In genomic region chr3:132851417-132851816, GRCm38 (mm10) we compare ENCODE assay signal across 27 mouse cellular contexts.
DNase-seq lines count a peak whose midpoint lies in the region; ATAC-seq and TF ChIP-seq lines count a peak whose summit lies in the region.
"Had no signal": no experiment of that assay in that cellular context is flagged by ENCODE, and none has a peak within 500 bp of the region (broad histone marks: within the 10 kb centered on the region; RNA-seq: fewer than 3 reads in every experiment).

No protein-coding gene starts in this region.

- H3K36me3 ChIP-seq in forebrain, embryonic 15.5 days, result no peaks in the 10 kb centered on the region
- H3K36me3 ChIP-seq in forebrain, embryonic 11.5 days (ENCODE audit: control insufficient read depth, insufficient read depth, low read length), result no peaks in the 10 kb centered on the region
- no peaks in the 10 kb centered on the region for H3K36me3 ChIP-seq in hindbrain, embryonic 13.5 days
- H3K36me3 ChIP-seq in hindbrain, embryonic 10.5 days, result no peaks in the 10 kb centered on the region
- no peaks in the 10 kb centered on the region for H3K36me3 ChIP-seq in midbrain, embryonic 15.5 days (replicated peaks)
- H3K36me3 ChIP-seq: heart, embryonic 12.5 days; liver, embryonic 15.5 days; lung, embryonic 15.5 days; midbrain, embryonic 12.5 days; neural tube, embryonic 13.5 days; stomach, embryonic 15.5 days had no signal

- no peak overlapping the region for H3K4me3 ChIP-seq in forebrain, embryonic 15.5 days
- no peak overlapping the region for H3K4me3 ChIP-seq in forebrain, embryonic 11.5 days (ENCODE audit: low read depth, low read length)
- no peak overlapping the region for H3K4me3 ChIP-seq in hindbrain, embryonic 13.5 days
- no peak overlapping the region for H3K4me3 ChIP-seq in hindbrain, embryonic 10.5 days
- H3K4me3 ChIP-seq in midbrain, embryonic 15.5 days, result no peak overlapping the region
- H3K4me3 ChIP-seq: erythroblast, embryonic 14.5 days; heart, embryonic 12.5 days; liver, embryonic 15.5 days; lung, embryonic 15.5 days; midbrain, embryonic 12.5 days; myocyte; neural tube, embryonic 13.5 days; stomach, embryonic 15.5 days had no signal

- no peak overlapping the region for H3K27ac ChIP-seq in forebrain, embryonic 15.5 days (replicated peaks)
- H3K27ac ChIP-seq in forebrain, embryonic 11.5 days (ENCODE audit: low read depth, low read length), result no peak overlapping the region
- no peak overlapping the region for H3K27ac ChIP-seq in hindbrain, embryonic 13.5 days
- H3K27ac ChIP-seq in hindbrain, embryonic 10.5 days, result no peak overlapping the region
- H3K27ac ChIP-seq in midbrain, embryonic 15.5 days, result no peak overlapping the region
- H3K27ac ChIP-seq: kidney, postnatal 0 days; liver, embryonic 15.5 days; midbrain, embryonic 12.5 days; neural tube, embryonic 13.5 days; stomach, embryonic 15.5 days had no signal

- H3K9me3 ChIP-seq in forebrain, embryonic 15.5 days, result no peaks in the 10 kb centered on the region
- H3K9me3 ChIP-seq in forebrain, embryonic 11.5 days (ENCODE audit: control insufficient read depth, low read length), result no peaks in the 10 kb centered on the region
- H3K9me3 ChIP-seq in hindbrain, embryonic 13.5 days, result no peaks in the 10 kb centered on the region
- no peaks in the 10 kb centered on the region for H3K9me3 ChIP-seq in hindbrain, embryonic 10.5 days
- no peaks in the 10 kb centered on the region for H3K9me3 ChIP-seq in midbrain, embryonic 15.5 days
- H3K9me3 ChIP-seq: heart, embryonic 12.5 days; liver, embryonic 15.5 days; lung, embryonic 15.5 days; midbrain, embryonic 12.5 days; neural tube, embryonic 13.5 days; stomach, embryonic 15.5 days had no signal

- H3K27me3 ChIP-seq in forebrain, embryonic 15.5 days, result no peaks in the 10 kb centered on the region
- no peaks in the 10 kb centered on the region for H3K27me3 ChIP-seq in forebrain, embryonic 11.5 days (ENCODE audit: control insufficient read depth, insufficient read depth, low read length)
- H3K27me3 ChIP-seq in hindbrain, embryonic 13.5 days, result no peaks in the 10 kb centered on the region
- no peaks in the 10 kb centered on the region for H3K27me3 ChIP-seq in hindbrain, embryonic 10.5 days (ENCODE audit: insufficient read depth, poor library complexity, severe bottlenecking)
- no peaks in the 10 kb centered on the region for H3K27me3 ChIP-seq in midbrain, embryonic 15.5 days (replicated peaks)
- H3K27me3 ChIP-seq: heart, embryonic 12.5 days; liver, embryonic 15.5 days; lung, embryonic 15.5 days; midbrain, embryonic 12.5 days; neural tube, embryonic 13.5 days; Patski; stomach, embryonic 15.5 days had no signal

- H3K9ac ChIP-seq in forebrain, embryonic 15.5 days (replicated peaks), result no peak overlapping the region
- no peak overlapping the region for H3K9ac ChIP-seq in forebrain, embryonic 11.5 days (ENCODE audit: low read length)
- H3K9ac ChIP-seq in hindbrain, embryonic 13.5 days, result no peak overlapping the region
- H3K9ac ChIP-seq in midbrain, embryonic 15.5 days, result no peak overlapping the region
- H3K9ac ChIP-seq: heart, embryonic 12.5 days; liver, embryonic 15.5 days; lung, embryonic 15.5 days; midbrain, embryonic 12.5 days; neural tube, embryonic 13.5 days; stomach, embryonic 15.5 days had no signal

- H3K4me1 ChIP-seq in forebrain, embryonic 15.5 days, result peaks cover 14% of the 10 kb centered on the region
- H3K4me1 ChIP-seq in forebrain, embryonic 11.5 days (replicated peaks; ENCODE audit: control insufficient read depth, insufficient read depth, low read length), result no peaks in the 10 kb centered on the region
- H3K4me1 ChIP-seq in hindbrain, embryonic 13.5 days (replicated peaks), result peaks cover 5% of the 10 kb centered on the region; the same call in 1 of the 2 replicates
- peaks cover 15% of the 10 kb centered on the region for H3K4me1 ChIP-seq in hindbrain, embryonic 10.5 days (replicated peaks)
- 0 out of 2 replicates have a peak, but pooled peaks cover 8% of the 10 kb centered on the region for H3K4me1 ChIP-seq in midbrain, embryonic 15.5 days
- H3K4me1 ChIP-seq: liver, embryonic 15.5 days; neural tube, embryonic 13.5 days had no signal

- DNase-seq in forebrain, embryonic 11.5 days (ENCODE audit: low spot score), result no peak
- DNase-seq in hindbrain, embryonic 10.5 days (ENCODE audit: low spot score), result no peak
- DNase-seq in brain, embryonic 14.5 days (ENCODE audit: low read depth), result peak; percentile 44
- DNase-seq in adrenal gland, postnatal 4 days (ENCODE audit: low spot score in 2 of 2), result no peak
- DNase-seq: adrenal gland, postnatal 10 days; cerebellum, adult 18-20 months; cerebellum, postnatal 10 days; gastrocnemius, postnatal 14 days; kidney, adult 8-10 months; kidney, postnatal 4 days; layer of hippocampus, postnatal 36 days; left cerebral cortex, postnatal 4 days; right cerebral cortex, postnatal 14 days had no signal

- 58% methylated on average over 1 of the region's 1 CpGs for WGBS in forebrain, embryonic 15.5 days
- 59% methylated on average over 1 of the region's 1 CpGs for WGBS in forebrain, embryonic 11.5 days
- 71% methylated on average over 1 of the region's 1 CpGs for WGBS in hindbrain, embryonic 13.5 days
- 70% methylated on average over 1 of the region's 1 CpGs for WGBS in hindbrain, embryonic 10.5 days
- 62% methylated on average over 1 of the region's 1 CpGs for WGBS in midbrain, embryonic 15.5 days

- no peak for TF ChIP-seq CTCF in brain, embryonic 14.5 days (IDR thresholded peaks at IDR 0.05; ENCODE audit: borderline replicate concordance, extremely low read depth, insufficient read depth, insufficient read length)

- TF ChIP-seq POLR2A in brain, embryonic 14.5 days (IDR thresholded peaks at IDR 0.05; ENCODE audit: borderline replicate concordance, extremely low read depth, insufficient read depth, insufficient read length, poor library complexity, severe bottlenecking), result no peak

- ATAC-seq in forebrain, embryonic 15.5 days (replicated peaks), result peak; percentile 57; the same call in 1 of the 2 replicates
- ATAC-seq in forebrain, embryonic 11.5 days (replicated peaks; ENCODE audit: low FRiP score), result no peak
- ATAC-seq in hindbrain, embryonic 13.5 days (ENCODE audit: low FRiP score), result peak; percentile 44; the same call in 1 of the 2 replicates
- ATAC-seq in midbrain, embryonic 15.5 days (replicated peaks), result peak; percentile 74
- ATAC-seq: intestine, embryonic 16.5 days; Patski had no signal

- H3K4me2 ChIP-seq in forebrain, embryonic 15.5 days (replicated peaks), result no peak overlapping the region
- no peak overlapping the region for H3K4me2 ChIP-seq in forebrain, embryonic 11.5 days (ENCODE audit: low read depth, low read length, severe bottlenecking)
- H3K4me2 ChIP-seq in hindbrain, embryonic 13.5 days, result no peak overlapping the region
- H3K4me2 ChIP-seq in midbrain, embryonic 15.5 days, result no peak overlapping the region
- H3K4me2 ChIP-seq: heart, embryonic 12.5 days; liver, embryonic 15.5 days; lung, embryonic 15.5 days; midbrain, embryonic 12.5 days; neural tube, embryonic 13.5 days; stomach, embryonic 15.5 days had no signal
